Mouse (Mus musculus): ENCODE measurements around the gene Psmb6.
A peak's percentile ranks its signal among the peaks of the same experiment; 100 is the strongest.

Psmb6 gene

GRCm38 (mm10) chr11:70525184-70525678 is at the start of gene Psmb6:
Gene Psmb6 (plus strand): TSS chr11:70525367.
- DNase-seq (ENCODE audit: low spot score) = peak; percentile 98

GRCm38 (mm10) chr11:70485498-70485897 is 39.7 kb upstream of the Psmb6 start:
- no peak for DNase-seq (ENCODE audit: low spot score)

- DNase-seq (ENCODE audit: low spot score) = no peak
These were observed 37.4 kb upstream of the Psmb6 start for GRCm38 (mm10) chr11:70487816-70488215.

GRCm38 (mm10) chr11:70489138-70489537 is 36.0 kb upstream of the Psmb6 start:
- no peak for DNase-seq (ENCODE audit: low spot score)

GRCm38 (mm10) chr11:70489684-70490083 is 35.5 kb upstream of the Psmb6 start:
- DNase-seq (ENCODE audit: low spot score) = no peak

GRCm38 (mm10) chr11:70499566-70500475 is 25.3 kb upstream of the Psmb6 start:
- DNase-seq (ENCODE audit: low spot score) = no peak

- DNase-seq (ENCODE audit: low spot score) = no peak
These were observed 24.7 kb upstream of the Psmb6 start for GRCm38 (mm10) chr11:70500476-70500812.

GRCm38 (mm10) chr11:70502018-70502417 is 23.1 kb upstream of the Psmb6 start:
- DNase-seq (ENCODE audit: low spot score) = no peak

GRCm38 (mm10) chr11:70504970-70505369 is 20.2 kb upstream of the Psmb6 start, which contains the start of gene Tm4sf5:
Gene Tm4sf5 (plus strand): TSS chr11:70505244.
- no peak for DNase-seq (ENCODE audit: low spot score)

GRCm38 (mm10) chr11:70506385-70506784 is 18.8 kb upstream of the Psmb6 start:
- peak; percentile 73 for DNase-seq (ENCODE audit: low spot score)

GRCm38 (mm10) chr11:70506962-70507515 is 18.1 kb upstream of the Psmb6 start:
- no peak for DNase-seq (ENCODE audit: low spot score)

- peak; percentile 73 for DNase-seq (ENCODE audit: low spot score)
These were observed 15.2 kb upstream of the Psmb6 start for GRCm38 (mm10) chr11:70509753-70510564.

- DNase-seq (ENCODE audit: low spot score) = no peak
These were observed 13.9 kb upstream of the Psmb6 start for GRCm38 (mm10) chr11:70511242-70511641.

GRCm38 (mm10) chr11:70511825-70512224 is 13.3 kb upstream of the Psmb6 start:
- no peak for DNase-seq (ENCODE audit: low spot score)

GRCm38 (mm10) chr11:70512709-70513342 is 12.3 kb upstream of the Psmb6 start:
- no peak for DNase-seq (ENCODE audit: low spot score)

GRCm38 (mm10) chr11:70513520-70513919 is 11.6 kb upstream of the Psmb6 start:
- no peak for DNase-seq (ENCODE audit: low spot score)

- DNase-seq (ENCODE audit: low spot score) = no peak
These were observed 10.9 kb upstream of the Psmb6 start, which contains the start of gene Vmo1 for GRCm38 (mm10) chr11:70514288-70514687. Gene Vmo1 (minus strand): TSS chr11:70514616.

- peak; percentile 72 for DNase-seq (ENCODE audit: low spot score)
These were observed 8.8 kb upstream of the Psmb6 start for GRCm38 (mm10) chr11:70516352-70516751.

GRCm38 (mm10) chr11:70518436-70518835 is 6.7 kb upstream of the Psmb6 start:
- DNase-seq (ENCODE audit: low spot score) = no peak

- DNase-seq (ENCODE audit: low spot score) = no peak
These were observed 6.2 kb upstream of the Psmb6 start, which contains the start of gene Gltpd2 for GRCm38 (mm10) chr11:70518923-70519322. Gene Gltpd2 (plus strand): TSS chr11:70519196.

GRCm38 (mm10) chr11:70520178-70520769 is 4.9 kb upstream of the Psmb6 start:
- peak; percentile 67 for DNase-seq (ENCODE audit: low spot score)
